8 mouse cellular contexts compared by ENCODE assay signal in genomic region chr4:155705592-155705929, GRCm38 (mm10). TPM values are rescaled to one million over a fixed set of nuclear protein-coding genes. Genes with fewer than 3 reads are reported as not detected.
DNase-seq lines count a peak whose midpoint lies in the region; ATAC-seq and TF ChIP-seq lines count a peak whose summit lies in the region.

No protein-coding gene starts in this region.

- H3K4me1 ChIP-seq in limb, embryonic 14.5 days (ENCODE audit: control insufficient read depth, insufficient read depth, low read length), result no peaks in the 10 kb centered on the region; the same call in 1 of the 2 replicates
- H3K4me1 ChIP-seq in olfactory bulb, adult 2 months (ENCODE audit: control insufficient read depth, insufficient read depth, low read length), result peaks cover 2% of the 10 kb centered on the region; the same call in 1 of the 2 replicates

- intact Hi-C loops in gastrocnemius, postnatal 14 days (cut with DNase I; ENCODE audit: low total_unique reads), result no loop called here

- peak; percentile 37 for DNase-seq in gastrocnemius, postnatal 14 days
- DNase-seq in gastrocnemius, adult 8-10 months (ENCODE audit: low spot score in 2 of 2), result no peak
- DNase-seq in CD4-positive, CD25-positive, alpha-beta regulatory T cell, adult 2 months (ENCODE audit: low read depth, low spot score), result peak; percentile 69
- no peak for DNase-seq in limb, embryonic 14.5 days (ENCODE audit: low spot score)
- DNase-seq in urinary bladder, postnatal 4 days (ENCODE audit: low spot score in 2 of 2), result no peak
- DNase-seq in thymus, postnatal 14 days, result no peak

- H3K9ac ChIP-seq in limb, embryonic 14.5 days (ENCODE audit: low read depth, low read length, severe bottlenecking), result peak overlapping the region; percentile 79

- H3K9me3 ChIP-seq in limb, embryonic 14.5 days (ENCODE audit: control insufficient read depth, low read length), result no peaks in the 10 kb centered on the region

- H3K27me3 ChIP-seq in limb, embryonic 14.5 days (ENCODE audit: control insufficient read depth, insufficient read depth, low read length), result no peaks in the 10 kb centered on the region

- H3K4me3 ChIP-seq in limb, embryonic 14.5 days (replicated peaks; ENCODE audit: low read length), result peak overlapping the region; percentile 96
- peak overlapping the region; percentile 89 for H3K4me3 ChIP-seq in olfactory bulb, adult 2 months (ENCODE audit: insufficient read depth, low read depth, low read length)

- TF ChIP-seq CTCF in olfactory bulb, adult 2 months (IDR thresholded peaks at IDR 0.05; ENCODE audit: insufficient read depth, low read depth, low read length), result no peak

- TF ChIP-seq POLR2A in limb, embryonic 14.5 days (IDR thresholded peaks at IDR 0.05; ENCODE audit: borderline replicate concordance, extremely low read depth, insufficient read depth, insufficient read length), result no peak
- TF ChIP-seq POLR2A in olfactory bulb, adult 2 months (IDR thresholded peaks at IDR 0.05; ENCODE audit: insufficient read depth, low read depth, low read length), result no peak

- H3K27ac ChIP-seq in limb, embryonic 14.5 days (replicated peaks; ENCODE audit: low read depth, low read length), result peak overlapping the region; percentile 98
- H3K27ac ChIP-seq in olfactory bulb, adult 2 months (ENCODE audit: insufficient read depth, low read depth, low read length), result peak overlapping the region; percentile 91

- ATAC-seq in erythroblast, adult 5-6 weeks (replicated peaks; ENCODE audit: low FRiP score, poor library complexity, severe bottlenecking), result peak; percentile 56
- ATAC-seq in limb, embryonic 14.5 days (ENCODE audit: low FRiP score, low read depth), result no peak

- H3K36me3 ChIP-seq in limb, embryonic 14.5 days (ENCODE audit: control insufficient read depth, insufficient read depth, low read length), result 0 out of 2 replicates have a peak, but pooled peaks cover 2% of the 10 kb centered on the region

- H3K4me2 ChIP-seq in limb, embryonic 14.5 days (replicated peaks; ENCODE audit: low read depth, low read length, severe bottlenecking), result peak overlapping the region; percentile 65

- WGBS in limb, embryonic 14.5 days, result under 1% methylated on average over 19 of the region's 19 CpGs
- under 1% methylated on average over 19 of the region's 19 CpGs for WGBS in olfactory bulb, adult 2 months

RNA-seq across cellular contexts. Expression of gene Ssu72, which starts 1.0 kb away (rescaled TPM):
- 10 to 100 TPM; 42.6 TPM for total RNA-seq in gastrocnemius, postnatal 14 days (2021)
- 10 to 100 TPM; 37.8 to 42.0 (median 38.2) TPM for total RNA-seq in gastrocnemius, adult 8-10 months (2022)
- 35.9 and 37.1 TPM in 2 replicates for total RNA-seq in erythroblast, adult 5-6 weeks (2015; ENCODE audit: low replicate concordance)
- total RNA-seq in erythroblast, adult 5-6 weeks (2017; ENCODE audit: low replicate concordance), result 28.3 and 43.4 TPM in 2 replicates
- 105 and 115 TPM in 2 replicates for polyA plus RNA-seq in limb, embryonic 14.5 days (2012; rRNA removed)
- 131 and 135 TPM in 2 replicates for polyA plus RNA-seq in limb, embryonic 14.5 days (2014; fragmentation: Nextera tagmentation; extraction: Ambion mirVana)
- polyA plus RNA-seq in olfactory bulb, adult 2 months (2012; ENCODE audit: insufficient read depth, insufficient read length, low replicate concordance, missing spikeins), result not detected in 2 replicates

RNA-seq across cellular contexts. Expression of gene Fndc10, which starts 11.4 kb away (rescaled TPM):
- total RNA-seq in gastrocnemius, postnatal 14 days (2021), result 1 to 10 TPM; 2.8 to 3.9 TPM
- 1 to 10 TPM in 3 of 4 experiments, under 1 TPM in 1; 0.70 to 1.5 (median 1.1) TPM for total RNA-seq in gastrocnemius, adult 8-10 months (2022)
- total RNA-seq in erythroblast, adult 5-6 weeks (2015; ENCODE audit: low replicate concordance), result not detected in 2 replicates
- 0.09 TPM in 1 of 2 replicates, not detected in the other for total RNA-seq in erythroblast, adult 5-6 weeks (2017; ENCODE audit: low replicate concordance)
- polyA plus RNA-seq in limb, embryonic 14.5 days (2012; rRNA removed), result 31.0 and 46.5 TPM in 2 replicates
- polyA plus RNA-seq in limb, embryonic 14.5 days (2014; fragmentation: Nextera tagmentation; extraction: Ambion mirVana), result 8.1 and 9.4 TPM in 2 replicates
- not detected in 2 replicates for polyA plus RNA-seq in olfactory bulb, adult 2 months (2012; ENCODE audit: insufficient read depth, insufficient read length, low replicate concordance, missing spikeins)

RNA-seq across cellular contexts. Expression of gene Tmem240, which starts 29.0 kb away (rescaled TPM):
- under 1 TPM; 0.57 to 0.66 TPM for total RNA-seq in gastrocnemius, postnatal 14 days (2021)
- under 1 TPM; 0.19 to 0.62 (median 0.37) TPM for total RNA-seq in gastrocnemius, adult 8-10 months (2022)
- total RNA-seq in erythroblast, adult 5-6 weeks (2015; ENCODE audit: low replicate concordance), result 0.19 TPM in 1 of 2 replicates, not detected in the other
- not detected in 2 replicates for total RNA-seq in erythroblast, adult 5-6 weeks (2017; ENCODE audit: low replicate concordance)
- 3.7 and 4.0 TPM in 2 replicates for polyA plus RNA-seq in limb, embryonic 14.5 days (2012; rRNA removed)
- 0.88 and 1.1 TPM in 2 replicates for polyA plus RNA-seq in limb, embryonic 14.5 days (2014; fragmentation: Nextera tagmentation; extraction: Ambion mirVana)
- not detected in 2 replicates for polyA plus RNA-seq in olfactory bulb, adult 2 months (2012; ENCODE audit: insufficient read depth, insufficient read length, low replicate concordance, missing spikeins)

RNA-seq across cellular contexts. Expression of gene Mib2, which starts 36.6 kb away (rescaled TPM):
- 10 to 100 TPM; 11.3 to 13.3 TPM for total RNA-seq in gastrocnemius, postnatal 14 days (2021)
- total RNA-seq in gastrocnemius, adult 8-10 months (2022), result 10 to 100 TPM; 17.8 to 22.6 (median 18.8) TPM
- total RNA-seq in erythroblast, adult 5-6 weeks (2015; ENCODE audit: low replicate concordance), result 0.77 and 0.84 TPM in 2 replicates
- 2.1 and 3.2 TPM in 2 replicates for total RNA-seq in erythroblast, adult 5-6 weeks (2017; ENCODE audit: low replicate concordance)
- polyA plus RNA-seq in limb, embryonic 14.5 days (2012; rRNA removed), result 77.4 and 97.5 TPM in 2 replicates
- polyA plus RNA-seq in limb, embryonic 14.5 days (2014; fragmentation: Nextera tagmentation; extraction: Ambion mirVana), result 29.5 and 32.1 TPM in 2 replicates
- polyA plus RNA-seq in olfactory bulb, adult 2 months (2012; ENCODE audit: insufficient read depth, insufficient read length, low replicate concordance, missing spikeins), result not detected in 2 replicates

RNA-seq across cellular contexts. Expression of gene Mmp23, which starts 52.4 kb away (rescaled TPM):
- total RNA-seq in gastrocnemius, postnatal 14 days (2021), result 10 to 100 TPM in 1 of 2 experiments, 1 to 10 TPM in 1; 8.0 to 11.4 TPM
- total RNA-seq in gastrocnemius, adult 8-10 months (2022), result 1 to 10 TPM in 2 of 4 experiments, under 1 TPM in 2; 0.70 to 1.6 (median 1.1) TPM
- 1.9 TPM in 1 of 2 replicates, not detected in the other for total RNA-seq in erythroblast, adult 5-6 weeks (2015; ENCODE audit: low replicate concordance)
- total RNA-seq in erythroblast, adult 5-6 weeks (2017; ENCODE audit: low replicate concordance), result not detected in 2 replicates
- polyA plus RNA-seq in limb, embryonic 14.5 days (2012; rRNA removed), result 34.7 and 42.7 TPM in 2 replicates
- polyA plus RNA-seq in limb, embryonic 14.5 days (2014; fragmentation: Nextera tagmentation; extraction: Ambion mirVana), result 17.3 and 19.8 TPM in 2 replicates
- not detected in 2 replicates for polyA plus RNA-seq in olfactory bulb, adult 2 months (2012; ENCODE audit: insufficient read depth, insufficient read length, low replicate concordance, missing spikeins)

Comparison
In these comparisons a context has a peak if more than half of its experiments do, and no peak if none do; other contexts are left out.
1. DNase-seq: peak in gastrocnemius, postnatal 14 days (single experiment) and CD4-positive, CD25-positive, alpha-beta regulatory T cell, adult 2 months (single experiment); none in gastrocnemius, adult 8-10 months (0 of 2), limb, embryonic 14.5 days (single experiment), urinary bladder, postnatal 4 days (0 of 2) and thymus, postnatal 14 days (single experiment).